Mouse (Mus musculus) embryonic facial prominence, embryonic 11.5 days (tissue): ENCODE data around the gene Sucla2. TPM values are rescaled to one million over a fixed set of nuclear protein-coding genes. Genes with fewer than 3 reads are reported as not detected.
A peak's percentile ranks its signal among the peaks of the same experiment; 100 is the strongest.
"Not testable (repeated sequence)": the region's sequence is repeated elsewhere in the genome, so short reads cannot be mapped to it uniquely, and the experiment has no call there.

Experiments used
- ATAC-seq: fragments of 200-750 bp; cut with Nextera tagmentation; replicated peaks from 2 replicates; pipeline ENCODE4 v1.8.0; 2017; ENCODE audit warnings: low read depth; ENCODE audit not compliant: insufficient number of reproducible peaks, low FRiP score, low TSS enrichment
- DNase-seq: peaks from one replicate; pipeline ENCODE4 v3.0.0-alpha.2; 2015; ENCODE audit warnings: low spot score
- H3K27ac ChIP-seq: fragments of 300-500 bp; sonication (generic); replicated peaks from 2 replicates; pipeline ENCODE4 v1.5.1; 2014; ENCODE audit warnings: mild to moderate bottlenecking, low read depth, low read length, control low read depth
- H3K27me3 ChIP-seq: fragments of 300-500 bp; sonication (generic); 2 replicates; pipeline ENCODE4 v1.6.1; 2014; ENCODE audit warnings: mild to moderate bottlenecking, low read length, moderate library complexity, mixed read lengths; ENCODE audit not compliant: control insufficient read depth, insufficient read depth
- H3K36me3 ChIP-seq: fragments of 300-500 bp; sonication (generic); replicated peaks from 2 replicates; pipeline ENCODE4 v1.6.1; 2014; ENCODE audit warnings: low read depth, mild to moderate bottlenecking, low read length, moderate library complexity, mixed read lengths; ENCODE audit not compliant: control insufficient read depth, insufficient read depth
- H3K4me1 ChIP-seq: fragments of 300-500 bp; sonication (generic); 2 replicates; pipeline ENCODE4 v1.6.1; 2014; ENCODE audit warnings: low read length, mixed read lengths; ENCODE audit not compliant: control insufficient read depth, insufficient read depth
- H3K4me2 ChIP-seq: fragments of 300-500 bp; sonication (generic); 2 replicates; pipeline ENCODE4 v1.6.1; 2014; ENCODE audit warnings: low read depth, mild to moderate bottlenecking, control low read depth, low read length, moderate library complexity
- H3K4me3 ChIP-seq: fragments of 300-500 bp; sonication (generic); 2 replicates; pipeline ENCODE4 v1.5.1; 2014; ENCODE audit warnings: low read depth, low read length, control low read depth
- H3K9ac ChIP-seq: fragments of 300-500 bp; sonication (generic); replicated peaks from 2 replicates; pipeline ENCODE4 v1.6.1; 2014; ENCODE audit warnings: mild to moderate bottlenecking, control low read depth, low read length
- H3K9me3 ChIP-seq: fragments of 300-500 bp; sonication (generic); replicated peaks from 2 replicates; pipeline ENCODE4 v1.6.1; 2016; ENCODE audit warnings: mild to moderate bottlenecking, low read length, inconsistent platforms, mixed read lengths; ENCODE audit not compliant: control insufficient read depth
- WGBS: fragments of 180-500 bp; shearing (Covaris S2); extraction: QIAGEN DNeasy Blood & Tissue Kit; methylation state at CpG from one replicate; pipeline ENCODE4 v1.1.7; 2014; 5-methylcytosine and 5-hydroxymethylcytosine counted together
- polyA plus RNA-seq: library from polyadenylated mRNA; unstranded; fragments of >200 nt; fragmentation: Nextera tagmentation; extraction: Ambion mirVana; gene quantifications from 2 replicates; pipeline ENCODE4 v1.2.1, GENCODE M21; 2014

The Sucla2 gene
- polyA plus RNA-seq, 1 experiment from 2014 or later, result 134 TPM

DNA sequence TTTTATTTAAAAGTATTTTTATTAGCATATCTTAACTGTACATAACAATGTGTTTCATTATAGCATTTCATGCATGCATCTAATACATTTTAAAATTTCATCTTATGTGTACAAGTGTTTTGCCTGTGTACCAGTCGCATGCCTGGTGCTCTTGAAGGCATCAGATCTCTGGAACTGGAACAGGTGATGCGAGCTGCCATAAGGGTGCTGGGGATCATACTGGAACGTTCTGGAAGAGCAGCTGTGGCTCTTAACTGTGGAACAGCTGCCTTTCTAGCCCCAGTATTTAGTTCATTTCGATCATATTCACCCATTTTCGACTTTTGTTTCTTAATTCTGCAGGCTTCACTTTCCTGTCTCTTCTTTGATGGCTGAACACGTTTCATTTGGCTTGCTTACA lies 26.0 kb downstream of the Sucla2 start:
- Histone ChIP-seq H3K4me1 (no peaks in the 10 kb centered on the region), H3K4me3 (no peak overlapping the region), H3K36me3 (no peaks in the 10 kb centered on the region; the same call in 1 of the 2 replicates), H3K9ac (no peak overlapping the region), H3K4me2 (no peak overlapping the region), H3K27ac (no peak overlapping the region), H3K9me3 (no peaks in the 10 kb centered on the region), H3K27me3 (no peaks in the 10 kb centered on the region)
- no peak for ATAC-seq
- 81% methylated on average over 6 of the region's 6 CpGs for WGBS
- no peak for DNase-seq

GRCm38 (mm10) chr14:73552341-73553121 lies 27.4 kb downstream of the Sucla2 start:
- Histone ChIP-seq H3K9me3 (no peaks in the 10 kb centered on the region), H3K36me3 (no peaks in the 10 kb centered on the region; the same call in 1 of the 2 replicates), H3K27ac (0 out of 2 replicates have a peak overlapping the region, but pooled peaks have one; percentile 53), H3K27me3 (no peaks in the 10 kb centered on the region), H3K4me2 (peak overlapping the region; percentile 38), H3K4me3 (peak overlapping the region; percentile 89), H3K4me1 (no peaks in the 10 kb centered on the region), H3K9ac (peak overlapping the region; percentile 91)
- 3% methylated on average over 61 of the region's 61 CpGs for WGBS
- DNase-seq (peak; percentile 97), ATAC-seq (peak; percentile 93)

- Histone ChIP-seq H3K4me3 (peak overlapping the region; percentile 89), H3K36me3 (no peaks in the 10 kb centered on the region; the same call in 1 of the 2 replicates), H3K27me3 (no peaks in the 10 kb centered on the region), H3K9ac (peak overlapping the region; percentile 91), H3K9me3 (no peaks in the 10 kb centered on the region), H3K4me2 (peak overlapping the region; percentile 38), H3K27ac (no peak overlapping the region), H3K4me1 (no peaks in the 10 kb centered on the region)
- DNase-seq, result peak; percentile 18
- peak; percentile 56; the same call in 1 of the 2 replicates for ATAC-seq
- WGBS, result 2% methylated on average over 10 of the region's 10 CpGs
Observed at GRCm38 (mm10) chr14:73553122-73553696, 28.1 kb downstream of the Sucla2 start.

DNA sequence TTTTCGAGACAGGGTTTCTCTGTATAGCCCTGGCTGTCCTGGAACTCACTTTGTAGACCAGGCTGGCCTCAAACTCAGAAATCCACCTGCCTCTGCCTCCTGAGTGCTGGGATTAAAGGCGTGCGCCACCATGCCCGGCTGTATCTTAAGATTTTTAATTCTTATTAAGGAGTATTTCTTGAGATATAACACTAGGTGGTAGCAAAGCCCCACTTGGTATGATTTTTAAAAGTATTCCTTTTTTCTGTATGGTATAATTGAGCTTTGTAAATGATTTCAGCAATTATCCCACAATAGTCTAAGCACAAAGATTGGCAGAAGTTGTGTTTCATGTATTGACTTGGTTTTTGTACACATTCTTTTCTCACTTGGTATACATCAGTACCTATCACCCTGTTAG lies 44.7 kb downstream of the Sucla2 start:
- H3K4me3 ChIP-seq, H3K4me2 ChIP-seq, H3K27me3 ChIP-seq, H3K9ac ChIP-seq, H3K9me3 ChIP-seq, DNase-seq, H3K27ac ChIP-seq, H3K36me3 ChIP-seq, H3K4me1 ChIP-seq, ATAC-seq: not testable (repeated sequence)
- WGBS, result 92% methylated on average over 4 of the region's 4 CpGs

DNA sequence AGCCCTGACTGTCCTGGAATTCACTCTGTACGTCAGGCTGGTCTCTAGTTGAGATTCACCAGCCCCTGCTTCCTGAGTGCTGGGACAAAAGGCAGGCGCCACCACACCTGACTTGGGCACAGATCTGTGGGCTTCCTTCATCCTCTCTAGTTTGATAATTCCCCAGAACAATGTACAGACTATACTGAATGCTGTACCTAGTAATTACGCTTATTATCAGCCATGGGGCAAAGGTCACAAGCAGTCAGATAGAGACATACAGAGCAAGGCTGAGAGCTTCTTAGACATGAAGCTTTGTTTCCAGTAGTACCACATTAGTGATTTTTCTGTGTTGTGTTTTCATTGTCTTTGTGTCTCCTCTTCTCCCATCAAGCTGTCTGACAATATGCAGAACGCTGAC lies 46.0 kb downstream of the Sucla2 start:
- Histone ChIP-seq H3K4me3 (no peak overlapping the region), H3K27me3 (no peaks in the 10 kb centered on the region), H3K4me1 (no peaks in the 10 kb centered on the region), H3K9ac (no peak overlapping the region), H3K4me2 (no peak overlapping the region), H3K9me3 (no peaks in the 10 kb centered on the region), H3K27ac (no peak overlapping the region), H3K36me3 (no peaks in the 10 kb centered on the region)
- DNase-seq, result no peak
- 88% methylated on average over 4 of the region's 4 CpGs for WGBS
- ATAC-seq, result no peak

DNA sequence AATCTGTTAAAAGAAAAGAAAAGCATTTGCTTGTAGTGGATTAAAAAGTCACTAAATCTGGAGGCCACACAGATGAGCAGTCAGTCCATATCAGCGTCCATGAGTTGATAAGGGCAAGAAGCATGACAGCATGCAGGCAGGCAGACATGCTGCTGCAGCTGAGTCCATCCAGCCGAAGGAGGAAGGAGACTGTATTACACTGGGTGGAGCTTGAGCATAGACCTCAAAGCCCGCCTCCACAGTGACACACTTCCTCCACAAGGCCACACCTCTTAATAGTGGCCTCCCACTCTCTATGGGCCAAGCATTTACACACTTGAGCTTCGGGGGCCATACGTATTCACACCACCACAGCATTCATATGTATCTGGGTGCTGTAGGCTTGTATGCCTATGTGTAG lies 48.9 kb downstream of the Sucla2 start:
- Histone ChIP-seq H3K9ac (no peak overlapping the region), H3K27ac (no peak overlapping the region), H3K36me3 (no peaks in the 10 kb centered on the region), H3K4me3 (no peak overlapping the region), H3K9me3 (no peaks in the 10 kb centered on the region), H3K4me2 (no peak overlapping the region), H3K4me1 (no peaks in the 10 kb centered on the region), H3K27me3 (no peaks in the 10 kb centered on the region)
- 94% methylated on average over 5 of the region's 5 CpGs for WGBS
- no peak for ATAC-seq
- no peak for DNase-seq

DNA sequence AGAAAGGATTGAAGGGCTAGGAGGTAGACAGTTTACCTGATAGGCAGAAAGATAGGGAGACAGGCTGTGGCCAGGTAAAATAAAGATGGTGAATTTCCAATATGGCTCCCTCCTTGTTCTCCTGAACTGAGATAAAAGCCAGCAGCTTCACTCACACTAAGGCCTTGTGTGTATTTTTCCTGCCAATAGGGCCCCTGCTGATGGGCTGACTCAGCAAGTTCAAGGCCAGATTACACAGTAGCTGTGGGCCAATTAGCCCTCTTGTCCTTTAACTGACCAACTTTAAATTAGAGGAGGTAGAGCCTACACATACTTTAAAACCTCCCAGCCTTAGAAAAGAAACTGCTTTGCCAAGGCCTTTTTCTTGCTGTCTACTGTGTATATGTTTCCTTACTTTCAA lies 51.2 kb downstream of the Sucla2 start:
- no peak for DNase-seq
- H3K36me3 ChIP-seq, result no peaks in the 10 kb centered on the region

GRCm38 (mm10) chr14:73588080-73588479 lies 63.0 kb downstream of the Sucla2 start:
- no peaks in the 10 kb centered on the region for H3K36me3 ChIP-seq
- H3K27me3 ChIP-seq, result no peaks in the 10 kb centered on the region
- H3K4me1 ChIP-seq, result no peaks in the 10 kb centered on the region
- DNase-seq (no peak), ATAC-seq (no peak)
- no peak overlapping the region for H3K27ac ChIP-seq
- H3K4me3 ChIP-seq, result no peak overlapping the region
- H3K9me3 ChIP-seq, result no peaks in the 10 kb centered on the region
- H3K4me2 ChIP-seq, result no peak overlapping the region
- 84% methylated on average over 1 of the region's 1 CpGs for WGBS
- H3K9ac ChIP-seq, result no peak overlapping the region

More for the DNA sequence above, 51.2 kb downstream of the Sucla2 start:
- H3K9ac ChIP-seq, result no peak overlapping the region
- ATAC-seq, result no peak
- no peaks in the 10 kb centered on the region for H3K4me1 ChIP-seq
- no peak overlapping the region for H3K4me2 ChIP-seq
- H3K9me3 ChIP-seq, result no peaks in the 10 kb centered on the region
- no peak overlapping the region for H3K4me3 ChIP-seq
- no peak overlapping the region for H3K27ac ChIP-seq
- H3K27me3 ChIP-seq, result no peaks in the 10 kb centered on the region
